Mouse (Mus musculus) left cerebral cortex, adult 2 months (tissue): ENCODE data around the gene Hist1h2bk. TPM values are rescaled to one million over a fixed set of nuclear protein-coding genes. Genes with fewer than 3 reads are reported as not detected.

ENCODE experiments used
- DNase-seq, 2 experiments: peaks; one replicate each; pipeline ENCODE4 v3.0.0; 2021 to 2022; ENCODE audit warnings: low spot score in 2 of 2, mixed read lengths in 1 of 2; ENCODE audit errors: extremely low spot score in 1 of 2
- H3K27ac ChIP-seq: fragments of 200-600 bp; 2 replicates; pipeline ENCODE4 v1.8.1; 2022
- H3K4me3 ChIP-seq: fragments of 200-600 bp; 2 replicates; pipeline ENCODE4 v1.8.1; 2022
- CTCF ChIP-seq: fragments of 200-600 bp; IDR thresholded peaks from 2 replicates; pipeline ENCODE4 v1.8.1; 2022; ENCODE audit warnings: antibody characterized with exemption, mild to moderate bottlenecking, moderate library complexity
- intact Hi-C: fragments of 180-260 bp; cut with DNase I; formaldehyde crosslinking; loops from one replicate; pipeline ENCODE4 v1.15.1; 2025
- total RNA-seq, 2 experiments: library from RNA; stranded (reverse); gene quantifications; 2 replicates each; pipeline ENCODE4 v1.2.3; 2021

Hist1h2bk gene
- total RNA-seq, 2 experiments from 2014 or later: 12.2 to 13.5 TPM

GRCm38 (mm10) chr13:21999147-21999546 lies 36.5 kb upstream of the Hist1h2bk start:
- no peak for DNase-seq
- Histone ChIP-seq H3K4me3 (no peak overlapping the region), H3K27ac (no peak overlapping the region)
- intact Hi-C loops: no loop called here
- TF ChIP-seq CTCF: no peak

- no peak for TF ChIP-seq CTCF
- intact Hi-C loops: loop anchor here (10.0 kb wide), 1 partner anchor 1393 kb away; no protein-coding TSS in a partner anchor
- Histone ChIP-seq H3K27ac (no peak overlapping the region), H3K4me3 (no peak overlapping the region)
- no peak for DNase-seq
These were observed 34.3 kb upstream of the Hist1h2bk start for GRCm38 (mm10) chr13:22001346-22001745.

- no peak for TF ChIP-seq CTCF
- intact Hi-C loops: loop anchor here (10.0 kb wide), 1 partner anchor 1393 kb away; no protein-coding TSS in a partner anchor
- DNase-seq: no peak
- Histone ChIP-seq H3K4me3 (no peak overlapping the region), H3K27ac (no peak overlapping the region)
These were observed 33.8 kb upstream of the Hist1h2bk start for GRCm38 (mm10) chr13:22001823-22002222.

- peak in 1 of 2 experiments; percentile 47 for DNase-seq
- intact Hi-C loops: loop anchor here (10.0 kb wide), 1 partner anchor 1389 kb away; no protein-coding TSS in a partner anchor
- Histone ChIP-seq H3K27ac (no peak overlapping the region), H3K4me3 (peak overlapping the region; percentile 52)
- no peak for TF ChIP-seq CTCF
These were observed 29.9 kb upstream of the Hist1h2bk start for GRCm38 (mm10) chr13:22005605-22006333.

GRCm38 (mm10) chr13:22006334-22007120 lies 29.1 kb upstream of the Hist1h2bk start:
- TF ChIP-seq CTCF: no peak
- Histone ChIP-seq H3K4me3 (peak overlapping the region; percentile 52), H3K27ac (no peak overlapping the region)
- intact Hi-C loops: loop anchor here (10.0 kb wide), 1 partner anchor 1388 kb away; no protein-coding TSS in a partner anchor
- DNase-seq: no peak

- H3K4me3 ChIP-seq: peak overlapping the region; percentile 52
- no peak overlapping the region for H3K27ac ChIP-seq
- no peak for TF ChIP-seq CTCF
- intact Hi-C loops: loop anchor here (10.0 kb wide), 1 partner anchor 1388 kb away; no protein-coding TSS in a partner anchor
- no peak for DNase-seq
These were observed 28.6 kb upstream of the Hist1h2bk start for GRCm38 (mm10) chr13:22007121-22007510.

- DNase-seq: no peak
- TF ChIP-seq CTCF: no peak
- H3K4me3 ChIP-seq: no peak overlapping the region
- H3K27ac ChIP-seq: no peak overlapping the region
- intact Hi-C loops: loop anchor here (10.0 kb wide), 1 partner anchor 1387 kb away; no protein-coding TSS in a partner anchor
These were observed 27.8 kb upstream of the Hist1h2bk start for GRCm38 (mm10) chr13:22007872-22008271.

GRCm38 (mm10) chr13:22008707-22009106 lies 27.0 kb upstream of the Hist1h2bk start:
- intact Hi-C loops: loop anchor here (10.0 kb wide), 1 partner anchor 1386 kb away; no protein-coding TSS in a partner anchor
- no peak overlapping the region for H3K4me3 ChIP-seq
- no peak overlapping the region for H3K27ac ChIP-seq
- no peak for TF ChIP-seq CTCF
- no peak for DNase-seq

GRCm38 (mm10) chr13:22009642-22010041 lies 26.0 kb upstream of the Hist1h2bk start, which contains the start of gene Prss16:
TSS of gene Prss16 (minus strand) at chr13:22009742.
- no peak for TF ChIP-seq CTCF
- H3K27ac ChIP-seq: no peak within 1 kb of the TSS
- no peak for DNase-seq
- no peak within 1 kb of the TSS for H3K4me3 ChIP-seq
- intact Hi-C loops: loop anchor here (10.0 kb wide), 1 partner anchor 1385 kb away; no protein-coding TSS in a partner anchor

- intact Hi-C loops: loop anchor here (2.0 kb wide), 1 partner anchor 19 kb away; no protein-coding TSS in a partner anchor
- no peak overlapping the region for H3K4me3 ChIP-seq
- no peak for TF ChIP-seq CTCF
- no peak for DNase-seq
- no peak overlapping the region for H3K27ac ChIP-seq
These were observed 22.0 kb upstream of the Hist1h2bk start for GRCm38 (mm10) chr13:22013716-22014115.

- H3K4me3 ChIP-seq: no peak overlapping the region
- no peak for TF ChIP-seq CTCF
- no peak overlapping the region for H3K27ac ChIP-seq
- intact Hi-C loops: loop anchor here (2.0 kb wide), 1 partner anchor 20 kb away; no protein-coding TSS in a partner anchor
- DNase-seq: no peak
These were observed 21.2 kb upstream of the Hist1h2bk start for GRCm38 (mm10) chr13:22014411-22014845.
